Mouse (Mus musculus): ENCODE results near the gene Tspan10. TPM values are rescaled to one million over a fixed set of nuclear protein-coding genes. Genes with fewer than 3 reads are reported as not detected.
"Not testable (repeated sequence)": the region's sequence is repeated elsewhere in the genome, so short reads cannot be mapped to it uniquely, and the experiment has no call there.

Tspan10 gene
- 7.3 TPM in 1 of 2 replicates, not detected in the other for total RNA-seq (2021)
- long read RNA-seq, partial matches to known transcripts: 0 of 2 reads
- long read RNA-seq, other reads (novel, unspliced or antisense): 1 of 2 reads

DNA sequence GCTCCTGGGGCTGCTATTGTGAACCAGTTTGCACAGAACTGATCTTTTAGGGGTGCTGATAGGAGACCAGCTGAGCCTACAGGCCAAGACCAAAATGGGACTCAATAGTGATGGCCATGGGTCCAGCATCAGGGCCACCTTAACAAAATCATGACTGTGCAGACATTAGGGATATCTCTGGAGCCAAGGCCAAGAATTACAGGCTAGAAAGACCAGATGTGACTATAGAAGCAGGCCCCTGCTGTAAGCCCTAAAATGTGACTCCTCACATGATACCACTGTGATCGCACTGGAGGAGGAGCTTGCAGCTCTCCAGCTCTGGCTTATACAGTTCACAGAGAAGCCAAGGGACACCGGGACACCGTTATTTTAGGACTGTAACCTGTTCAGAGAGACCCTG is at the start of gene Tspan10:
Gene Tspan10, plus strand, starts transcription at position 301 of the 400 bp plus-strand sequence.
- DNase-seq: no peak

DNA sequence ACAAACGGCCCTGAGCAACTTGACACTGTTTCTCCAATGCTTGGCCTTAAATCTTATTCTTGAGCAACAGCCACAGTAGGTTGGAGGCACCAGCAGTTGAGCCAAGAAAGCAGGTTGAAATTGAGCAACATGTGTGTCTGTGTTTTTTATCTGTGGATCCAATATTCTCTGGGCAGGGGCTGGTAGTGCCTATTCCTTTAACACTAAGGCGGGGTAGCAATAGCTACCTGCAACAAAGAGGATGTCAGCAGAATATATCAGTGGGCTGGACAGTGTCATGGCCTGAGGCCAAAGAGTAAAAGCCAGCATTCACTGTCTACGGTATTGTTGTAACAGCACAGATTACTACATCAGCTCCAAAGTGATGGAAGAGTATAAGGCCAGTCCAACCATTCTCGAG is 46.8 kb upstream of the Tspan10 start:
- no peak for DNase-seq

DNA sequence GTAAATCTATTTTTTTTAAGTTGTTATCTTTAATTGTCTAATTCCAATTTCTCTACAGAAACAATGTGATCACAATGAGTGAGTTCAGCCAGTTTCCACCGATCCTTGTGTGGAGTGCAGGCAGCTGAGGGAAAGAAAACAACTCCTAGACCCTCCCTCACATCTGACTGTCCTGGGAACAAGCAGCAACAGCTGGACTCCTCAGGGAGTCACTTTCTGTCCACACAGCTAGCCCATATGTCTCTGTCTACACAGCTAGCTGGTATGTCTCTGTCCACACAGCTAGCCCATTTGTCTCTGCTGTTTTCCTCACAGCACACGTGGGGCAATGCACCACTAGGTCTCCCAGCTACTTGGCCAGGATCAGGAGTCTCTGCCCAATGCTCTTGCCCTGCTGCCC is 44.8 kb upstream of the Tspan10 start:
- DNase-seq: no peak

DNA sequence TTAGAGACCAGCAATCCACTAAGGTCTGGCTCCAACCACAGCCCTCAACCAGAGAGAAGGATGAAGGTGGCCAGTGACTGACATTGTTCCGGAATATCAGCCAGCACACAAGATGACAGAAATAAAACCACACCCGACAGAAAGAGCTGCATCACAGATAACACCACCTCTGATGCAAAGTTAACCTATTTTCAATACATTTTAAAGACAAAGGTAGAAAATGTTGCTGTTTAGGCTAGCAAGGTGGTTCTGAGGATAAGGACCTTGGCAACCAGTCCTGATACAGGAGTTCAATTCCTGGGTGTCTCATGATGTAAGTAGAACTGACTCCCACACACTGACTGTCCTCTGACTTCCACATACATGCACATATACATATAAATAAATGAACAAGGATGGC is 43.1 kb upstream of the Tspan10 start:
- DNase-seq: no peak

DNA sequence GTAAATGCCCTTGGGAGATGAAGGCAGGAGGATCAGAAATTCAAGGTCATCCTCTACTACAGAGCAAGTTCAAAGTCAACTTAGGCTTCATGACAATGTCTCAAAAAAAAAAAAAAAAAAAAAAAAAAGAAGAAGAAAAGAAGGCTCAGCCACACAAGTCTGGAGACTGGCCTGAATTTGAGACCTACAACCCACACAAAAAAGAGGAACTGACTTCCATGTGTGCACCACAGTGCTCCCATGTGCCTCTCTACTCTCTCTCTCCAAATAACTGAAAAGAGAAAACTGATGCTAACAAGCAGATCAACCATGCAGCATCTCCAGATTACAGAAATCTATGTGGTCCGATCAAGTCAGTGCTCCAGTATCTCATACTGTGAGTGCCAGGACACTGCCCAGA is 37.6 kb upstream of the Tspan10 start:
- DNase-seq: no peak

DNA sequence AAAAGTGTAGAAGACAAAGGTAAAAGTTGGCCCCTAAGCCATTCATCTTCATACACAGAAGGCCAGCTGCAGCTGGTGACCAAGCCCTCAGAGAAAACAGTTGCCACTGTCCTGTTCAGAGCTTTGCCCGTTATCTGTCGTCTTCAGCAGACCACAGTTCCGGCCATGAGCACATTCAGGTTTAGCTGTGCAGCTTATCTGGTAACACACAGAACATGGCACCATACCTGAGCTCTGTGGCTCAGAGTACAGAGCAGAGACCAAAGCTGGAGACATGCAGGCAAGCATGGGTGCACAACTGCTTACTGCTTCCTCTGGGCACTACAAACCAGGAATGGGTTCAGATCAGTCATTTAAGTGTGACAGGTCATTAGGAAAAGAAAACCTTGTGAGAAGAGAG is 36.6 kb upstream of the Tspan10 start:
- no peak for DNase-seq

DNA sequence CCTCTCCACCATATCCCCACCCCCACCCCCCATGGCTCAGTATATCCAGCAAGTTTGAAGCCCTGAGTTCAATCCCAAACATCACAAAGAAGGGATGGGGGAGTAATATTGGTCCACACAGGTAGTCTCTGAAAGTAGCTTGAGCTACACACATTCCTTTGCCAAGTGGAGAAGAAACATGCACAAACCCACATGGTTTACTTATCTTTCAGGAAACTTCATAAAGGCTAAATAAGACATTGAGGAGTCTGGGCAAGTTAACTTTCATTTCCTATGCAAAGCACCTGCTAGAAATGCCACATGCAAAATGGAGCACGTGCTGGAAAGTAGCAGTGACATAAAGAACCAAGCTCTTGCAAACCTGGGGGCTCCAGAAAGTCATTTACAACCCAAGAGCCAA is 36.0 kb upstream of the Tspan10 start:
- DNase-seq: no peak

DNA sequence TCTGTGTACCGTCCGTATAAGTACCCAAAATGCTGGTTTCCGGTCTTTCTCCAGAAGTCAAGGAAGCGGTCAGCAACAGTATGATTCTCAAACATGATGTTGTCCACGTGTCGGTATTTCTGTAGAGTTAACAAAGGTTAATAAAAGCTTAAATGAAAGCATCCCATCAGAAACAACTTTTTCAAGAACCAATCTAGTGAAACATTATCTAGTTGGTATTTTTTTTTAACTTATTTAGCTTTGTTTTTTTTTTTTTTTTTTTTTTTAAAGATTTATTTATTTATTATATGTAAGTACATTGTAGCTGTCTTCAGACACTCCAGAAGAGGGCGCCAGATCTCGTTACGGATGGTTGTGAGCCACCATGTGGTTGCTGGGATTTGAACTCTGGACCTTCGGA is 28.8 kb upstream of the Tspan10 start:
- DNase-seq: not testable (repeated sequence)

DNA sequence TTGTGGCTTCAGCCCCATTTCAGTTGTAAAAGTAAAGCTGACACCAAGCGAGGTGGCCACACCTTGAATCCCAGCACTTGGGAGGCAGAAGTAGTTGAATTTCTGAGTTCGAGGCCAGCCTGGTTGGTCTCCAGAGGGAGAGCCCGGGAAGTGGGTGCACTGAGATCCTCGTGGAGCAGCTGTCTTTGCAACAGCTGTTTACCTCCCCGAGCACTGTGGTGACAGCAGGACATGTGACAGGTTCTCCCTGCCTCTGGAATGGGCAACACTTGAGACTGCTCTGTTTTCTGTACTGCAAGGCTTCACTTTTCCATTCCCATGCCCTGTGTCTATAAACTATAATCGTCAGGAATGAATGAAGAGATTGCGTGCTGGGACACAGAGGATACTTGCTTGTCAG is 24.6 kb upstream of the Tspan10 start:
- DNase-seq: no peak

DNA sequence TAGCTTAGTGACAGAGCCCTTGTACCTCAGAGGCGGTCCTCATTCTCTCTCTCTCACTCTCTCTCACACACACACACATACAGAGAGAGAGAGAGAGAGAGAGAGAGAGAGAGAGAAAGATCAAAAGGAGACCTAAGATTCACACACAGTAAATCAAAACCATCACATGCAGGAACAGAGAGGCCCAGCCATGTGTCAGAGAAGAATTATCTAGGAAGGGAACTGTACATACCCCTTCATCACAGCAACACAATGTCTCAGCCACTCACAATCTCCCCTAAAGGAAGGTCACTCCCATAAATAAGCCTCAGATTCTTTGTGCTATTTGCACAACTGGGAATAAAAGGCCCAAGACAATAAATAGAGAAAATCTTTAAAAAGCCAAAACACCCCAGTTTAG is 23.9 kb upstream of the Tspan10 start:
- no peak for DNase-seq

DNA sequence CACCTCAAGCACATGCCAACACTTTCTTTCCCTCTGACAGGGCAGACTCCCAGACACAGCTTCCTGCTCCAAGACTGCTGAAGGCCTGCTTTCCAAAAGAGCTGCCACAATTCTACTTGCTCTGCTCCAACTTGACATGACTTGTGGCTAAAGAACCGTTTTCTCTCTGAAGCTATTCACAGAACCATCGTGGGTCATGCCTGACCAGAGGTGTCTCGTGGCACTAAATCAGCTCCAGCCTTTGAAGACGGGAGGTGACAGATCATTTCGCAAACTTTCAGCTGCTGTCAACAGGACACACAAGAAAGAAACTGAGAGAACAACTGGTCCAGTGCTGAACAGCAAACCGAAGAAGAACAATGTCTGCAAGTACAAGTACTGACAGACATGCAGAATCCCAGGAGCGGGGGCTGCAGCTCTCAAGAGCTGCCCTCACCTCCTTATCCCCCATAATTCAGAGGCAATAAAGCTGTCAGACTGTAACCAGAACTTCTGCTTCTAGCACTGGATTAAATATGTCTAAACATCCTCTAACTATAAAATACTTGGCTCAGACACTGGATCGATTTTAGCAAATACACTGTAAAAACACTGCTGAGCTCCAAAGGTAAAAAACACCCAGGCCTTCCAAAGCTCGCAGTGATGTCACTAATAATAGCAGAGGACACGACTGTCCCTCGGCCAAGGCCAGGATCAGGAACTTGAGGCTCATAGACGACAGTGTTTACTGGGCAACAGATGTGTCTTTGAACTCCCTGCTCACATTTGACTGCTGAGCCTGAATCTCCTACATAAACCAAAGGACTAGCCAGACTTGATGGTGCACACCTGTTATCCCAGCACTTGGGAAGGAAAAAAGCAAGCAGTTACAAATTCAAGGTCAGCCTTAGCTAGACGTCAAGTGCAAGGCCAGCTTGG is 19.5 kb upstream of the Tspan10 start:
- peak; percentile 15 for DNase-seq

DNA sequence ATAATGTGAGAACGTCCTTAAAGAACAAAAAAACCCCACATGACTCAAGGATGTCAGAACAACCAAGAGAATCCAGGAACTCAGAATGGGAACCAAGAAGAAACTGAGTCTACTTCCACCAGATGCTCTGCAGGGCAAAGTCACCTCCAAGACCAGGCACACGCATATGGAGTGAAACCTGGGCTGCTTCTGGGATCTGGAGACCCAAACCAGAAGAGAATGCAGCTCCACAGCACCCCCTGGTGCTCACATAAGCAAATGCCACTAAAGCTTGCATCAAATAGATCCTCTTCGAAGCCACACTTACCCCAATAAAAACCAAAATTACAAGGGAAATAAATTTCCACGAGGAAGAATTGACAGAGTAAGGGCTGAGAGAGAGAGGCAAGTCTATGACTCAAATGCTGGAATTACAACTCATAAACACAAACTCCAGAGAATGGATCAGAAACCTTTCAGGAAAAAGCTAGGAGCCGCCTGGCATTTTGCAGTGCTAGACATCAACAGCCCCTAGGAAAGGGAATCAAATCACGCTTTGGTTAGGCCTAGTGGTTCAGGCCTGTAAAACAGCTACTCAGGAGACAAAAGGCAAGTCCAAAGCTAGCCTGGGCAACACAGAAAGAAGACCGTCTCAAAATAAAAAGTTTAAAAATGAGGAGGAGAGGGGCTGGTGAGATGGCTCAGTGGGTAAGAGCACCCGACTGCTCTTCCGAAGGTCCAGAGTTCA is 18.7 kb upstream of the Tspan10 start:
- peak; percentile 69 for DNase-seq

DNA sequence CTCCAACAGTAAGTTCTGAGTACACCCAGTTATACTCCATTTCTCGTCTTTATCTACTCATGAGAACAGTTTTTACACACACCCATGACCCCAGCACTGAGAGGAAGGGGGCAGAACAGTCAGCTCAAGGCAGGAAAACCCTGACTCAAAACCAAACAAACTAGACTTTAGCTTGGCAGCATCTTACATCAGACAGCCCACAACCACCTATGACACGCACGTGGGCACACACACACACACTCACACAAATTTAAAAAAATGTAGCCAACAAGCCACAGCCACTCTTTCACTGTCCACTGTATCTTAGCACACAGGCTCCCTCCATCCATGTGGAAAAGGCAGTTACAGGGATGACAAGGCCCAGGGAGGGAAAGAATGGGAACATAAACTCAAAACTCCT is 15.7 kb upstream of the Tspan10 start:
- no peak for DNase-seq

DNA sequence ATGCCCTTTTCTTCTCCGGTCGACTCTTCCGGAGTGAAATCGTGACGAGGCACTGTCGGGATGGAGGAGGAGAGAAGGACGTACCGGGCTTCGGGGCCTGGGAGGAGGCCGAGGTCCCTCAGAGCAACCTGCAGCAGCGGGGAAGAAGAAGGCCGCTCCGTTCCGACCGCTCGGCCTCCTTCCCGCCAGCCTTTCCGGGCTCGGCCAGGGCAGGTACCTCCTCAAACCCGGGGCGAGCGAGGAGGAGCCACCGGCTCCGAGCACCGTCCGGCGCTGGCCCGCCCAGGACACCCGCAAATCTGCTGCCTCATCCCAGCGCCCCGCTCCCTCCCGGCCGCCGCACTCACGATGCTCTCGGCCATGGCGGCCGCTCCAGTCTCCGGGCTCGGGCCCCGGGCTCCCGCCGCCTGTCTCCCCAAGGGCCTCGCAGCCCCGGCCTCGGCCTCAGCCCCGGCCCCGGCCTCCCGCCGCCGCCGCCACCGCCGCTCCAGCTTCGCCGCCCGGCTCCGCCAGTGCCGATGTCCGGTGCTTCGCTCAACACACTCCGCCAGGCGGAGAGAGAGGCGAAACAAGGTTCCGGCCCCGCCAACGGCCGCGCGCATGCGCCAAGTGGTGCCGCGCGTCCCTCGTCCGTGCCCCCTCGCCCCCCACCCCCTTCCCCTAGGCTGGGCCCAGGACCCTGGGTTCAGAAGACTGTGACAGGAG is 5.1 kb upstream of the Tspan10 start, which contains the start of gene Nploc4:
Gene Nploc4, minus strand, starts transcription at position 557 of the 705 bp plus-strand sequence.
- peak; percentile 89 for DNase-seq

DNA sequence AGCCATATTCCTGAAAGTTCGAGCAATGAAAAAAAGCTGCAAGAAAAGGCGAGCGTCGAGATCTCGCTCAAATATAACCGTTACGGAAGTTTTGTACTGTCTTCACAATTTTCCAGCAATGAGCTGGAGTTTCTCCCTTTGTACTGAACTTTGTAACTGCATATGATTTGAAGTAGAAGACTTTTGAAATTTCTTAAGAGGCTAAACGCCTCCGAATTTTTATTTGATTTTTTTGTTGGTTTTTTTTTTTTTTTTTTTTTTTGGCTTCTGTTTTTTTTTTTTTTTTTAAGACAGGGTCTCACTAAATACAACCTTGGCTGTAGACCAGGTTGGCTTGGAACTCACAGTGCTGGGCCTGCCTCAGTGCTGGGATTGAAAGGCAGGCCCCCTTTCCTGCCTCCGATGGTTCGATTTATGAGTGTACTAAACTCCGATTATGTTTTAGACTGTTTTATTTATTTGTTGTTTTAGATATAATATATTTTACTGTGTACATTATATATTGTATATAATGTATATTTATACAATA is 4.5 kb upstream of the Tspan10 start:
- DNase-seq: no peak

DNA sequence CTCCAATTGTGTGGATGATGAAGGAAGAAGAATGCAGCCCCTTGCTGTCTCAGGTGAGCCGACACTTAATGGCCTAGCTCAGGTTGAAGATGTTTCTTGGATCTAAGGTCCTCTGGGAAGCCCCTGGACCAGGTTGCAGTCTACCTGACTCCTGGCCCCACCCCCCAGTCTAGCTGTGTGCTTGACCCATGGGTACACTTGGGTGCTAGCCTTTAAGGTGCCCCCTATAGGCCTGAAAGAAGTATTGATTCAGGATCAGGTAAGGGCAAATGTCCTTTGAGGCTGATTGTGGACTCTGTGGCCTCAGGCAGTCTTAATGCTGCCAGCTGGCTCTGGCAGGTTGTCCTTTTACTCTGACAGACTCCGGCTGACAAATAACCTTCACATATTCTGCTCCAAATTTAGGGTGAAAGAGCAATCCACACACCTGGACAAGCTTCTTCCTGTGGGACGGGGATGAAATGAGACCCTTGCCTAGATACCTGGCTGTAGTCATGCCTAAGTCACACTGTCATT is 379 bp downstream of the Tspan10 start:
- no peak for DNase-seq

DNA sequence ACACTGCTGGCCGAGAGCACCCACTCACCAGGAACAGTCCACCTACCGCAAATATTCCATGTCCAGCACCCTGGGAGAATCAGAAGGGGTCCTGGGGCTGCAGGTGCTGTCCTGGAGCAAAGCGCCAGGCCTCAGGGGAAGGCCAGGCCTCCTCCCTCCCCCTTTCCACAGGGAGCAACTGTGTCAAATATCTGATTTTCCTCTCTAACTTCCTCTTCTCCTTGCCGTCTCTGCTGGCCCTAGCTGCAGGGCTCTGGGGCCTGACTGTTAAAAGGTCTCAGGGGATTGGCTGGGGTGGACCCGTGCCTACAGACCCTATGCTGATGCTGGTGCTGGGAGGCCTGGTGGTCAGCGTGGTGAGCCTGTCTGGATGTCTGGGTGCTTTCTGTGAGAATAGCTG is 1.7 kb downstream of the Tspan10 start:
- DNase-seq: no peak

DNA sequence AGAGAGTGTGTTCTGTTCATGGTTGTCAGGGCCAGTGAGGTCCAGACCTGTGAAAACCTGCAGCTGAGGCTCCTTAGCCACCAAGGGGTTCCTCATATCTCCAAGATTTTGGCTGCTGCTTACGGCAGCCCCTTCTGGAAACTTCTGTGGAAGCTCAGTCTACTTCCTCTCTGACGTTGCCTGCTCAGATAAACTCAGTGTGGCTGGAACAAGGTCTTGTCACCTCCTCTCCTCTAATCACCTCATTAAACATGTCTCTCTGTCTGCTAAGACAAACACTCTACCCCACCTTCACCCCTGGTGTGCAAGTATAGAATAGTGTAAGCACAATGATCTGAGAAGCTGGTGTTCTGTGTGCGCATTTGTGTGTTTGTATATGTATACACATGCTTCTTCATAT is 3.0 kb downstream of the Tspan10 start:
- DNase-seq: no peak

DNA sequence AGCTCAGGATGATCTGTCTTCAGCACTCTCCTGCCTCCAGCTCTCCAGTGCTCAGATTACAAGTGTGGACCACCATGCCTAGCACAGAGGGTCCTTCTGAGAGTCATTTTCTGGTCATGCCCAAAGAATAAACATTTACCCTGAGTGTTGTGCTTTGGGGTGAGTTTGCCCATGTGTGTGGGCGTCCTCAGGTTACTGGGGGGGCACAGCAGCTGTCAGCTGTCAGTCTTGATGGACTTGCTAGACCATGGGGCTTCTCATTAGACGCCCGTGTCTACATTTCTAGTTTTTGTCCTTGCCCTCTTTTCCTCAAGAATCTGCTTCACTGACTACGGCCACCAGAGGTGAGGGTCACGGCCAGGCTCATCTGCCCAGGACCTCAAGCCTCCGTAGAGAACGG is 4.7 kb downstream of the Tspan10 start:
- DNase-seq: no peak

DNA sequence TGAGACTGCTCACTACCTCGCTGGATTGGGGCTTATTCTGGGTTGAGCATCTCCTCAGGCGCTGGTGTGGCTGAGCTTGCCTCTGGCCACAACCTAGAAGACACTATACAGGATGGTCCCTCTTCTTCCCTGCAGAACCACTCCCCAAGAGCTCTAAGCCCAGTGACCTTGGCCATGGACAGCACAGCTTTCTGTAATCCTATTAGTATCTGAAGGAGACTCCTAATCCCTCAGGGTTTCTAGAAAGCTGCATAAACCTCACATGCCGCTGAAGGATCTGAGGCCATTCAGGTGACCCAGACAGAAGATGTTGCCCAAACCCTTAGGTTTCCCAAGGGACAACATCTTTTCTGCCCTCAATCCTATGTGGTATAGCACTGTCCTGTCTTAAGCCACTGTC is 9.8 kb downstream of the Tspan10 start:
- DNase-seq: no peak

DNA sequence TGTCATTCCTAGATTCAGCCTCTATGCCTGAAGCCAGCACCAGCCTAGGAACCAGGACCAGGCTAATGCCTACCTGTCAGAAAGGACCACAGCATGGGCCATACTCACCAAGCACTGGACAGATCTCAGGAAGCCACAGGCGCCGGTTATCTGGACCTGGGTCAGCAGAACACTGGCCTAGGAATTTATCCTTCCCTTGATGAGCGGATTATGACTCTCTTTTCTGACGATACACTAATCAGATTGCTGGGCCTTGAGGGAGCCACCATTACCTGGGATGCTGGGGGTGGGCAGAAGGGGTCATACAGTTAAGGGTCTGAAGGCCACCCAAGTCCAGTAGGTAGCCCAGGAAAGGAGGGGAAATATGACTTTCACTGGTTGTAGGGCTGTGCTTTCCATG is 10.9 kb downstream of the Tspan10 start, which contains the start of gene Pde6g:
Gene Pde6g, minus strand, starts transcription at position 195 of the 400 bp plus-strand sequence.
- DNase-seq: no peak

DNA sequence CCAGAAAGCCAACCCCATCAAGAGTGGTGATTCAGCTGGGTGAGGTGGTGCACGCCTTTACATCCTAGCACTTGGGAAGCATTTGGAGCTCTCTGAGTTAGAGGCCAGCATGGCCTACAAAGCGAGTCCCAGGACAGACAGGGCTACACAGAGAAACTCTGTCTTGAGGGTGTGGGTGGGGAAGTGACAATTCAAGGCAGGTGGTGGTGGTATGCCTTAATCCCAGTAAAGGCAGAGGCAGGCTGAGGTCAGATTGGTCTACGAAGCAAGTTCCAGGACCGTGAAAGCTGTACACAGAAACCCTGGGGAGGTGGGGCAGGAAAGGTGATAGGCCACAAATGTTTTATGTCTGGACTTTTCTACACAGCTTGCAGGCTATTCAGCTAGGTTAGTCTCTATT is 12.5 kb downstream of the Tspan10 start:
- no peak for DNase-seq

All from adrenal gland, postnatal 25 days (tissue).